Mouse (Mus musculus): ENCODE data around the gene St7l.

St7l gene

GRCm38 (mm10) chr3:104863786-104864650 is at the start of gene St7l, which contains the start of gene Capza1:
St7l (plus strand) TSS chr3:104864005.
Capza1 (minus strand) TSS chr3:104864505.
- in situ Hi-C loops (cut with MseI, MboI), result loop anchor here in 1 of 2 experiments (10.0 kb wide), 1 partner anchor 191 kb away; the partner anchor contains the start of gene Cttnbp2nl

GRCm38 (mm10) chr3:104814746-104815145 is 49.1 kb upstream of the St7l start:
- in situ Hi-C loops (cut with MseI, MboI), result no loop called here

- in situ Hi-C loops (cut with MseI, MboI), result no loop called here
Observed at GRCm38 (mm10) chr3:104815346-104815745, 48.5 kb upstream of the St7l start.

- in situ Hi-C loops (cut with MseI, MboI), result no loop called here
Observed at GRCm38 (mm10) chr3:104816130-104816529, 47.7 kb upstream of the St7l start.

- in situ Hi-C loops (cut with MseI, MboI), result no loop called here
Observed at GRCm38 (mm10) chr3:104817481-104817990, 46.3 kb upstream of the St7l start.

GRCm38 (mm10) chr3:104817991-104818748 is 45.6 kb upstream of the St7l start, which contains the start of gene Mov10:
Mov10 (minus strand) TSS chr3:104818563.
- in situ Hi-C loops (cut with MseI, MboI), result no loop called here

GRCm38 (mm10) chr3:104818749-104819134 is 45.1 kb upstream of the St7l start:
- in situ Hi-C loops (cut with MseI, MboI), result no loop called here

GRCm38 (mm10) chr3:104820426-104820825 is 43.4 kb upstream of the St7l start:
- in situ Hi-C loops (cut with MseI, MboI), result no loop called here

GRCm38 (mm10) chr3:104822413-104822812 is 41.4 kb upstream of the St7l start:
- in situ Hi-C loops (cut with MseI, MboI), result no loop called here

- in situ Hi-C loops (cut with MseI, MboI), result no loop called here
Observed at GRCm38 (mm10) chr3:104835797-104836196, 28.0 kb upstream of the St7l start.

- in situ Hi-C loops (cut with MseI, MboI), result no loop called here
Observed at GRCm38 (mm10) chr3:104841049-104841448, 22.8 kb upstream of the St7l start.

GRCm38 (mm10) chr3:104846601-104847000 is 17.2 kb upstream of the St7l start:
- in situ Hi-C loops (cut with MseI, MboI), result no loop called here

GRCm38 (mm10) chr3:104854465-104854864 is 9.3 kb upstream of the St7l start:
- in situ Hi-C loops (cut with MseI, MboI), result no loop called here

GRCm38 (mm10) chr3:104854866-104855265 is 8.9 kb upstream of the St7l start:
- in situ Hi-C loops (cut with MseI, MboI), result no loop called here

- in situ Hi-C loops (cut with MseI, MboI), result no loop called here
Observed at GRCm38 (mm10) chr3:104856106-104856505, 7.7 kb upstream of the St7l start.

- in situ Hi-C loops (cut with MseI, MboI), result no loop called here
Observed at GRCm38 (mm10) chr3:104858560-104858959, 5.2 kb upstream of the St7l start.

GRCm38 (mm10) chr3:104864651-104865340 is 991 bp downstream of the St7l start:
- in situ Hi-C loops (cut with MseI, MboI), result loop anchor here in 1 of 2 experiments (10.0 kb wide), 1 partner anchor 190 kb away; the partner anchor contains the start of gene Cttnbp2nl

- in situ Hi-C loops (cut with MseI, MboI), result loop anchor here in 1 of 2 experiments (10.0 kb wide), 1 partner anchor 189 kb away; the partner anchor contains the start of gene Cttnbp2nl
Observed at GRCm38 (mm10) chr3:104865341-104865788, 1.6 kb downstream of the St7l start.

GRCm38 (mm10) chr3:104866674-104867073 is 2.9 kb downstream of the St7l start:
- in situ Hi-C loops (cut with MseI, MboI), result loop anchor here in 1 of 2 experiments (10.0 kb wide), 1 partner anchor 188 kb away; the partner anchor contains the start of gene Cttnbp2nl

GRCm38 (mm10) chr3:104869611-104870010 is 5.8 kb downstream of the St7l start:
- in situ Hi-C loops (cut with MseI, MboI), result loop anchor here in 1 of 2 experiments (10.0 kb wide), 1 partner anchor 185 kb away; the partner anchor contains the start of gene Cttnbp2nl

GRCm38 (mm10) chr3:104888585-104888984 is 24.8 kb downstream of the St7l start:
- in situ Hi-C loops (cut with MseI, MboI), result no loop called here
